Mouse (Mus musculus): ENCODE data around the gene Sez6l2. TPM values are rescaled to one million over a fixed set of nuclear protein-coding genes. Genes with fewer than 3 reads are reported as not detected.
A peak's percentile ranks its signal among the peaks of the same experiment; 100 is the strongest.
"Not testable (repeated sequence)": the region's sequence is repeated elsewhere in the genome, so short reads cannot be mapped to it uniquely, and the experiment has no call there.

The Sez6l2 gene
- 17.7 and 20.0 TPM in 2 replicates for polyA plus RNA-seq (2016; fragmentation: Nextera tagmentation; extraction: Ambion mirVana)

- Histone ChIP-seq H3K27ac (peak within 1 kb of the TSS; percentile 74), H3K4me2 (replicated peaks) (peak within 1 kb of the TSS; percentile 98), H3K36me3 (peaks cover 9% of the 10 kb centered on the region), H3K27me3 (replicated peaks) (peaks cover 17% of the 10 kb centered on the region), H3K9ac (peak within 1 kb of the TSS; percentile 67), H3K4me3 (peak within 1 kb of the TSS; percentile 50), H3K9me3 (no peaks in the 10 kb centered on the region), H3K4me1 (peaks cover 25% of the 10 kb centered on the region)
- ATAC-seq (ENCODE audit: low FRiP score, low read depth) = peak; percentile 83
- WGBS = under 1% methylated on average over 42 of the region's 42 CpGs
These were observed at the start of gene Sez6l2 for GRCm38 (mm10) chr7:126949793-126950646. Gene Sez6l2 (plus strand): TSS chr7:126950563.

GRCm38 (mm10) chr7:126905590-126905989 lies 44.8 kb upstream of the Sez6l2 start:
- Histone ChIP-seq H3K36me3 (no peaks in the 10 kb centered on the region), H3K9me3 (no peaks in the 10 kb centered on the region), H3K4me3 (no peak overlapping the region), H3K9ac (no peak overlapping the region), H3K27ac (no peak overlapping the region), H3K4me1 (no peaks in the 10 kb centered on the region), H3K4me2 (replicated peaks) (no peak overlapping the region), H3K27me3 (replicated peaks) (no peaks in the 10 kb centered on the region)
- WGBS = 91% methylated on average over 3 of the region's 3 CpGs
- ATAC-seq (ENCODE audit: low FRiP score, low read depth) = no peak

- no peaks in the 10 kb centered on the region for H3K36me3 ChIP-seq
- H3K4me1 ChIP-seq = no peaks in the 10 kb centered on the region
- no peaks in the 10 kb centered on the region for H3K27me3 ChIP-seq (replicated peaks)
- H3K27ac ChIP-seq = no peak overlapping the region
- no peak overlapping the region for H3K9ac ChIP-seq
- no peak overlapping the region for H3K4me2 ChIP-seq (replicated peaks)
- H3K9me3 ChIP-seq = no peaks in the 10 kb centered on the region
- no peak overlapping the region for H3K4me3 ChIP-seq
- 94% methylated on average over 3 of the region's 3 CpGs for WGBS
- no peak for ATAC-seq (ENCODE audit: low FRiP score, low read depth)
These were observed 35.5 kb upstream of the Sez6l2 start for GRCm38 (mm10) chr7:126914844-126915243.

- H3K4me2 ChIP-seq (replicated peaks); H3K27ac ChIP-seq; H3K36me3 ChIP-seq; H3K9ac ChIP-seq; H3K9me3 ChIP-seq; H3K4me3 ChIP-seq; ATAC-seq (ENCODE audit: low FRiP score, low read depth); H3K27me3 ChIP-seq (replicated peaks): not testable (repeated sequence)
- H3K4me1 ChIP-seq = peaks cover 16% of the 10 kb centered on the region
- 23% methylated on average over 4 of the region's 4 CpGs for WGBS
These were observed 32.0 kb upstream of the Sez6l2 start for GRCm38 (mm10) chr7:126918356-126918755.

GRCm38 (mm10) chr7:126919973-126920372 lies 30.4 kb upstream of the Sez6l2 start:
- no peak overlapping the region for H3K9ac ChIP-seq
- H3K36me3 ChIP-seq = no peaks in the 10 kb centered on the region
- no peak for ATAC-seq (ENCODE audit: low FRiP score, low read depth)
- H3K27ac ChIP-seq = no peak overlapping the region
- peaks cover 16% of the 10 kb centered on the region for H3K4me1 ChIP-seq
- H3K4me3 ChIP-seq = no peak overlapping the region
- no peak overlapping the region for H3K4me2 ChIP-seq (replicated peaks)
- no peaks in the 10 kb centered on the region for H3K9me3 ChIP-seq
- 89% methylated on average over 4 of the region's 4 CpGs for WGBS
- no peaks in the 10 kb centered on the region for H3K27me3 ChIP-seq (replicated peaks)

- Histone ChIP-seq H3K27ac (no peak overlapping the region), H3K36me3 (no peaks in the 10 kb centered on the region), H3K27me3 (replicated peaks) (no peaks in the 10 kb centered on the region), H3K4me2 (replicated peaks) (no peak overlapping the region), H3K4me3 (no peak overlapping the region), H3K9ac (no peak overlapping the region), H3K9me3 (no peaks in the 10 kb centered on the region), H3K4me1 (peaks cover 16% of the 10 kb centered on the region)
- 64% methylated on average over 2 of the region's 2 CpGs for WGBS
- no peak for ATAC-seq (ENCODE audit: low FRiP score, low read depth)
These were observed 28.8 kb upstream of the Sez6l2 start for GRCm38 (mm10) chr7:126921563-126921962.

- ATAC-seq (ENCODE audit: low FRiP score, low read depth) = 0 out of 2 replicates have a peak, but pooled peaks have one; percentile 61
- peak within 1 kb of the TSS; percentile 22 for H3K4me2 ChIP-seq (replicated peaks)
- H3K27me3 ChIP-seq (replicated peaks) = no peaks in the 10 kb centered on the region
- 34% methylated on average over 5 of the region's 5 CpGs for WGBS
- H3K4me3 ChIP-seq = no peak within 1 kb of the TSS
- no peaks in the 10 kb centered on the region for H3K9me3 ChIP-seq
- H3K36me3 ChIP-seq = no peaks in the 10 kb centered on the region
- peaks cover 16% of the 10 kb centered on the region for H3K4me1 ChIP-seq
- H3K27ac ChIP-seq = no peak within 1 kb of the TSS
- peak within 1 kb of the TSS; percentile 35; the same call in 1 of the 2 replicates for H3K9ac ChIP-seq
These were observed 27.7 kb upstream of the Sez6l2 start, which contains the start of gene Tmem219 for GRCm38 (mm10) chr7:126922624-126923060. Gene Tmem219 (minus strand): TSS chr7:126922917.

- H3K4me1 ChIP-seq = peaks cover 16% of the 10 kb centered on the region
- no peaks in the 10 kb centered on the region for H3K9me3 ChIP-seq
- H3K27ac ChIP-seq = no peak overlapping the region
- no peak for ATAC-seq (ENCODE audit: low FRiP score, low read depth)
- no peaks in the 10 kb centered on the region for H3K27me3 ChIP-seq (replicated peaks)
- no peak overlapping the region for H3K9ac ChIP-seq
- no peak overlapping the region for H3K4me2 ChIP-seq (replicated peaks)
- 34% methylated on average over 5 of the region's 5 CpGs for WGBS
- no peaks in the 10 kb centered on the region for H3K36me3 ChIP-seq
- no peak overlapping the region for H3K4me3 ChIP-seq
These were observed 26.4 kb upstream of the Sez6l2 start for GRCm38 (mm10) chr7:126923999-126924398.

GRCm38 (mm10) chr7:126926299-126926698 lies 24.1 kb upstream of the Sez6l2 start:
- Histone ChIP-seq H3K36me3 (peaks cover 8% of the 10 kb centered on the region; the same call in 1 of the 2 replicates), H3K27me3 (replicated peaks) (no peaks in the 10 kb centered on the region), H3K4me1 (peaks cover 24% of the 10 kb centered on the region), H3K27ac (no peak overlapping the region), H3K9me3 (no peaks in the 10 kb centered on the region), H3K4me3 (no peak overlapping the region), H3K4me2 (replicated peaks) (no peak overlapping the region), H3K9ac (no peak overlapping the region)
- no peak for ATAC-seq (ENCODE audit: low FRiP score, low read depth)
- 63% methylated on average over 3 of the region's 3 CpGs for WGBS

GRCm38 (mm10) chr7:126928384-126929037 lies 21.9 kb upstream of the Sez6l2 start, which contains the start of gene Kctd13:
Gene Kctd13 (plus strand): TSS chr7:126928879.
- Histone ChIP-seq H3K9me3 (no peaks in the 10 kb centered on the region), H3K9ac (peak within 1 kb of the TSS; percentile 83), H3K27ac (peak within 1 kb of the TSS; percentile 43; the same call in 1 of the 2 replicates), H3K27me3 (replicated peaks) (no peaks in the 10 kb centered on the region), H3K4me2 (replicated peaks) (peak within 1 kb of the TSS; percentile 83), H3K4me3 (peak within 1 kb of the TSS; percentile 87), H3K36me3 (peaks cover 11% of the 10 kb centered on the region), H3K4me1 (peaks cover 14% of the 10 kb centered on the region)
- WGBS = 4% methylated on average over 56 of the region's 56 CpGs
- peak; percentile 91 for ATAC-seq (ENCODE audit: low FRiP score, low read depth)

GRCm38 (mm10) chr7:126929046-126929445 lies 21.3 kb upstream of the Sez6l2 start:
- peaks cover 14% of the 10 kb centered on the region for H3K4me1 ChIP-seq
- H3K9ac ChIP-seq = peak overlapping the region; percentile 83
- ATAC-seq (ENCODE audit: low FRiP score, low read depth) = peak; percentile 68
- H3K9me3 ChIP-seq = no peaks in the 10 kb centered on the region
- WGBS = under 1% methylated on average over 27 of the region's 27 CpGs
- H3K4me3 ChIP-seq = peak overlapping the region; percentile 87
- H3K36me3 ChIP-seq = peaks cover 14% of the 10 kb centered on the region
- peak overlapping the region; percentile 83 for H3K4me2 ChIP-seq (replicated peaks)
- peak overlapping the region; percentile 43; the same call in 1 of the 2 replicates for H3K27ac ChIP-seq
- H3K27me3 ChIP-seq (replicated peaks) = no peaks in the 10 kb centered on the region

- Histone ChIP-seq H3K9me3 (no peaks in the 10 kb centered on the region), H3K4me3 (no peak overlapping the region), H3K27me3 (replicated peaks) (no peaks in the 10 kb centered on the region), H3K4me2 (replicated peaks) (no peak overlapping the region), H3K4me1 (peaks cover 14% of the 10 kb centered on the region), H3K36me3 (peaks cover 28% of the 10 kb centered on the region), H3K27ac (no peak overlapping the region), H3K9ac (no peak overlapping the region)
- WGBS = 92% methylated on average over 2 of the region's 2 CpGs
- no peak for ATAC-seq (ENCODE audit: low FRiP score, low read depth)
These were observed 17.7 kb upstream of the Sez6l2 start for GRCm38 (mm10) chr7:126932652-126933051.

All from neural tube, embryonic 12.5 days (tissue).